Comparison of ENCODE assay signal across 15 mouse cellular contexts in the genomic region with DNA sequence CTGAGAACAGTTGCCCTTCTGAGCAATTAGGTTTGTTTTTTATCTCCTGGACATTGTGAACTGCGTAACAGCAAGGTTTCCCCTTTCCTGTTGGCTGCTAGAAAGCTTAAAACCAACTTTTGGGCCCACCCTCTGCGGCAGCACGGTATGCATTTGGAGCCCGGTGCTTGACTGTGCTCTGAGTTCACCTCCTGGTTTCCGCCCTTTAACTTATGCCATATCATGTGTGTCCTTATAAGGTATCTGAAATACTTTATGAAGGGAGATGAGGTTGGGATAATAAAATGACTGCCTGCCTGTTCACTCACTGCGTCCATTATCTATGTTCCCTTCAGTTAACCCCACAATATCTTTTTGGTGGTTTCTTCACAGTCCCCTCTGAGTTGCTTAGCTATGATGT.
"Had no signal": no experiment of that assay in that cellular context is flagged by ENCODE, and none has a peak within 500 bp of the region (broad histone marks: within the 10 kb centered on the region; RNA-seq: fewer than 3 reads in every experiment).

No protein-coding gene starts in this region.

- H3K9ac ChIP-seq: neural tube, embryonic 15.5 days; stomach, embryonic 15.5 days had no signal

- H3K4me1 ChIP-seq: neural tube, embryonic 15.5 days; stomach, embryonic 15.5 days had no signal

- H3K9me3 ChIP-seq: neural tube, embryonic 15.5 days; stomach, embryonic 15.5 days had no signal

- H3K27ac ChIP-seq: neural tube, embryonic 15.5 days; stomach, embryonic 15.5 days; stomach, postnatal 0 days had no signal

- H3K4me2 ChIP-seq: neural tube, embryonic 15.5 days; stomach, embryonic 15.5 days had no signal

- DNase-seq: retina, postnatal 1 day; right cerebral cortex, adult 18-20 months; right cerebral cortex, postnatal 14 days; right cerebral cortex, postnatal 25 days; right cerebral cortex, postnatal 4 days; spleen, adult 18-20 months; thymus, adult 18-20 months; thymus, adult 2 months; thymus, postnatal 14 days; thymus, postnatal 25 days; thymus, postnatal 36 days; thymus, postnatal 4 days had no signal

- H3K4me3 ChIP-seq: neural tube, embryonic 15.5 days; stomach, embryonic 15.5 days had no signal

- H3K36me3 ChIP-seq: neural tube, embryonic 15.5 days; stomach, embryonic 15.5 days had no signal
